Mouse (Mus musculus) c-Kit-positive CD71-positive TER-119-negative erythroid progenitor cells, embryonic 14.5 days (primary cell): ENCODE results near the gene Arap2.
"Not testable (repeated sequence)": the region's sequence is repeated elsewhere in the genome, so short reads cannot be mapped to it uniquely, and the experiment has no call there.

ENCODE experiments used
- DNase-seq: peaks from one replicate; pipeline ENCODE4 v3.0.0-alpha.2; 2013; ENCODE audit warnings: low read depth

Gene Arap2

DNA sequence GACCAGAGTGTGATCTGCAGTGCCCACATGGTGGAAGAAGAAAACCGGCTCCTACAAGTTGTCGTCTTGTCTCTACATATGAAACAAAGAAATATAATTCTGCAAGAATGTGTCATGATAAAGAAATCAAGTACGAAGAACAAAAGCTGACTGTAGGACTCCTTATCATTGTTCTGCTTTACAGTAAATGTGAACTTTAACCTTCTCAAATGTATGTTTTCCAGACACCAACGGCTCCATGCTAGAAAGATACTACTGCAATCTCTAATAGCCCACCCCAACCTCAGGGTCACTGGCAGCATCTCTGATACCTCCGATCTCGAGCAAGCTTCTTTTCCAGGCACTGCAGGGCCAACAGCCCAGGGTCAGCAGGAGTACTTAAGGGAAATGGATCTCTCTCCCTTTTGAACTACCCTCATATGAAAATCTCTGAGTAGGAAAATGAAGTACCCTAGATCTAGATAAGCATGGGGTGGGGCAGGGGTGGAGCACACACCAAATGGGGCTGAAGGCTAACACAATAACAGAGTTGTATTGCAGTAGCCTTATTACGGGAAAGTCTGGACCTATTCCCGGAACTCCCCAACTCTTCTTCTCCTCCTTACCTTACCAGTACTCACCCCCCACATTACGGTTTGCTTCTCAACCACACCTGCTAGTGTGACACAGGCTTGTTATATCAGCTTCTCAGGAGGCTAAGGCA is 22.6 kb downstream of the Arap2 start:
- no peak for DNase-seq

DNA sequence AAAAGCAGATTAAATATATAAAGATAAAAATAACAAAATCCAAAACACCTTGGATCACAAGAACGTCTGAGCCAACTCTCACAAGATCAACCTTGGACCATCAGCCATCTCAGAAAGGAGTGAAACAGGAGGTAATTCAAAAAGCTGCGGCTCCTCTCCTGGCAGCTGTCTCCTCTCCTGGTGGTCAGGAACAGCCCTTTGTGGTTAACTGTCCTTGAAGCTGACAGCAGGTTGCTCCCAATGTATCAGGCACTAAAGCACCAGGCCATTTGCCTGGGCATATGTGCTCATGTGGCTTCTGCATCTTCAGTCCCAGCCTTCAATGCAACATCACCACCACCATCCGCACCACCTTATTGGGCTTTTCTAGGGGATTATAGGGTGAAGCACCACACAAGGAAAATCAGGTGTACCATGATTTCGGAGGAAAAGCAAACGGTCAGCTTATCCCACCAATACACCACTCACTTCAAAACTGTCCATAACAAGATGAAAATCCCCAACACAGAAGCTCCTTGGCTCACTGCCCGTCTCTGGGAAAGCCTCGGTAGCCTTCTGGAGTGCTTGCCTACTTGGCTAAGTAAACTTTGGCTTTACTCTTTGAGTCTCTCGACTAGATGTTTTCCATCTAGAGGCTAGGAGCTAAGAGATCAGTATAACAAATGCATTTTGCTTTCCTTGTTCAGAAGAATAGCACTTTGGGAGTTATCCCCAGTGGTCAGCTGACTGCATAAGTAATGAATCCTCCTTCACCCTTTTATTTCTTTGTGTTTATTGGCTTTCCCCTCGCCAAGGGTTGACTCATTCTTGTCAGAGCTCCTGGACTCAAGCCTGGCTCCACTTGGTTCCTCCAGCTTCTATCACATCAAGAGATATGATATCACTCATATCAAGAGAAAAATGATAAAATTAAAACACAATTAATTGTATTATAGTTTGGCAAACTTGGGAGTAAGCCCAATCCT is 26.2 kb downstream of the Arap2 start:
- no peak for DNase-seq

- not testable (repeated sequence) for DNase-seq
Measured at GRCm38 (mm10) chr5:62730573-62730972, 35.4 kb downstream of the Arap2 start.

- DNase-seq: no peak
Measured at GRCm38 (mm10) chr5:62725551-62725950, 40.4 kb downstream of the Arap2 start.

GRCm38 (mm10) chr5:62723261-62724105 is 42.5 kb downstream of the Arap2 start:
- DNase-seq: no peak

GRCm38 (mm10) chr5:62716468-62716867 is 49.5 kb downstream of the Arap2 start:
- DNase-seq: no peak

DNA sequence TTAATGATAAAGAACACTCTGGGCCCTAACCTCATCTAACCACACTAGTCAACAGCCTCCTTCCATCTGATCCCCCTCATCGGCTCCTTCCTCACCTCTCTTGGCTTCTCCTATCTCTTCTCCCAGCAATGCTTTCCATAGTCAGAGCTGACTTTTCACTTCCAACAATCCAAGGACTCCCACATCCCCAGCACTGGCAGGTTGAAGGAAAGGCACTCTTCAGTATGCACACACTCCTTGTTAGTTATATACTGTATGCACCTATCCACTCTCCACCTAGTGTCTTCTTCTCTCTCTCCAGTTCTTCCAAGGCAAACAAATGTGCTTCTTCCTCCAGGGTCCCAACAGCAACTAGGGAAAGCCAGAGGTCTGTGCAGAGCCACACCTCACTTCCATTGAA is 50.0 kb downstream of the Arap2 start:
- no peak for DNase-seq

- no peak for DNase-seq
Measured at GRCm38 (mm10) chr5:62715436-62715835, 50.5 kb downstream of the Arap2 start.

DNA sequence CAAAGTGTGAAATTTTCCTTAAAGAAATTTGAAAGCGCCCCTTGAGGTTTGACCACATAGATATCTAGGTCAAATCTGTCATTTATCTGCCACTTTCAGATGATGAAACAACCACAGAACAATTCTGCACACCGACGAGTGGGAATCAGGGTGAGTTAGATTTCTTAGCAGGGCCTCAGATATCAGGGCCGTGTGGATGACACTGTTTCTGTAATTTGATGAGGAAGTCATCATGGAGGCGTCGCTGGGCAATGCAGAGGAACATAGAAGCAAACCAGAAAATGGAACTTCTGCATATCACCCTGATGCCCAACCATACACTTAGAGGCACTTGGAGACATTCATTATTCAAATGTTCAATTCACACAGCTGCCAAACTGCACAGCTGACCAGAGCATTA is 55.0 kb downstream of the Arap2 start:
- DNase-seq: no peak

DNA sequence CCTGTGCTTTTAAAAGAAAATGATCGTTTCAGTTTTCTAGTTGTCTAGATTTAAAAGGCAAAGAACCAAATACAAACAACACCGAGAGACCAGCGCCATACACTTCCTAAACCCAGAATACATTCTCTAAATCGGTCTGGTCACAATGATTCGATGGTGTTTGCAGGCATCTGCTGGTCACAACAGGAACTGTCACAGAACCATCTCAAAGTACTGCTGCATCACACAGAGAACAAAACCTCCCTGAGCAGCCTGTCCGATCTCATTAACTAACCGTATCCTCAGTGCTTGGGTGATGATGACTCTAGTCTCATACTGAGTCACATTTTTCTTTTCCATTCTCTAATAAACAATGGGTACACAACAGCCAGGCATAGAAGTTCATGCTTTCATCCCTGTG is 59.1 kb downstream of the Arap2 start:
- DNase-seq: no peak

GRCm38 (mm10) chr5:62689965-62690364 is 76.0 kb downstream of the Arap2 start:
- no peak for DNase-seq

GRCm38 (mm10) chr5:62683751-62684150 is 82.2 kb downstream of the Arap2 start:
- no peak for DNase-seq

- DNase-seq: no peak
Measured at GRCm38 (mm10) chr5:62683207-62683606, 82.8 kb downstream of the Arap2 start.

DNA sequence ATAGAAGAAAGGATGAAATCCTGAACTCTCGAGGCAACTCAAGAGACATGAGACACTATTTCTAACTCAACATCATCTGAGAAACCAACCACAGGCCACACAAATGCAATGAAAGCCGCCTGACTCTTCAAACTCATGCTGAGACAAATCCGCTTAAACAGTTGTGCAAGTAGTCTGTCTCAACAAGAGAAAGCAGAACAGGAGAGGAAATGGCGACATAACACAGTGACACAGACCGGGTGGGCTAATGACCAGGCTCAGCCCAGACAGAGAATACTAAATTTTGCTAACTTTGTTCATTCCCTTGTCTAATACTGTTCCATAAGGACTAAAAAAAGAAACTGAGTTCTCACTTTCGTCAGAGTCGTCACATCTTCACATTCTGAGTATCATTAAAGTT is 88.6 kb downstream of the Arap2 start:
- DNase-seq: no peak

- no peak for DNase-seq
Measured at GRCm38 (mm10) chr5:62672736-62673436, 93.1 kb downstream of the Arap2 start.

- no peak for DNase-seq
Measured at GRCm38 (mm10) chr5:62665329-62665728, 100.6 kb downstream of the Arap2 start.

GRCm38 (mm10) chr5:62664847-62665246 is 101.1 kb downstream of the Arap2 start:
- no peak for DNase-seq

GRCm38 (mm10) chr5:62663206-62663605 is 102.8 kb downstream of the Arap2 start:
- no peak for DNase-seq

- DNase-seq: no peak
Measured at GRCm38 (mm10) chr5:62653924-62654323, 112.0 kb downstream of the Arap2 start.

DNA sequence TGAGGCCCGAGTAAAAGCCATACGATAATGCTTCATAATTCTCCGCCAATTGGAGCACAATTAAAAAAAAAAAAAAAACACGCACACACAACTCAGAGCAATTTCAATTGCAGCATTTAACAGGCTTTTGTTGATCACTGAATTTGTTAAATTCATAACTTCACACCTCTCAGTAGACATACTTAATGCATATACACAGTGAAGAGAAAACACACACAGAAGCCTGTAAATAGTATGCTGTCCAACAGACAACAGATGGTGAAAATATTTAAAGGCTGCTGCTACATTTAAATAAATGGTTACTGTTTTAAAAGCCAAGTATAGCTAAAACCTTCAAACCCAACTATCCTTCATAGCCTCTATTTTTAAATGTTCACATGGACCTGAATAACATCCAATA is 123.6 kb downstream of the Arap2 start:
- no peak for DNase-seq

DNA sequence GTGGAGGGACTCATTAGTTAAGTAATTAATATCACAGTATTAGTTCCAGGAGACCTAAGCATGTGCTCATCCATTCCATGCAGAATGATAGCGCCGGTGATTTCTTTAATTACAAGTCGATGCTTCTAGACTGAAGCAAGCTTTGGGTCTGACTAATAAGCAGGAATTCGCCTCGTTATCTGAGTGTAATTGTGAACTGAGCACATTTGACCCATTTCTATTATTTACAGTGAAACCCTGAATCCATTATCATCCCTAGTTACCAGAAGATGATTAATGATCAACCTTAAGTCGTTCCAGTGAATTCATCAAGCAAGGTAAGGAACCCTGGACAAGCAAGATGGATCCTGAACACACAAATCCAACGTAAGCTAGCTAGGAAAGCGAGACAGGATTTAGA is 125.5 kb downstream of the Arap2 start:
- no peak for DNase-seq

DNA sequence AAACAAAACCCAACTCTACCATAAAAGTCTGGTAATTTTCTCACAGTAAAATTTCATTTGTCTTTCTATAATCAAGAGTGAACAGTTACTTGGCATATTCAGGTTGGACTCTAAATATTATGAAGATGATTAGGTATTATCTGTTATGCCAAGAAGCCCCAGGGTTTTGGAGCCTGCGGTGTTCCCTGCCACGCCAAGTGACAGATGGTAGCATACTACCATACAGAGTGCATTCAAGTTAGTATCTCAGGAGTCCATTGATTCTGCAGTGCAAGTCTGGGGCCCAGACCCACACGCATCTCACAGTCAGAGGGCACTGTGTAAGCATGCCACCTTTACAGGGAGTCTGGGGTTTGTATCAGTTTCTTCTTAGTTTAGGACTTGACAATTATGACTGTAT is 129.6 kb downstream of the Arap2 start:
- DNase-seq: no peak
